ENCODE assay signal across 31 mouse cellular contexts in the genomic region with DNA sequence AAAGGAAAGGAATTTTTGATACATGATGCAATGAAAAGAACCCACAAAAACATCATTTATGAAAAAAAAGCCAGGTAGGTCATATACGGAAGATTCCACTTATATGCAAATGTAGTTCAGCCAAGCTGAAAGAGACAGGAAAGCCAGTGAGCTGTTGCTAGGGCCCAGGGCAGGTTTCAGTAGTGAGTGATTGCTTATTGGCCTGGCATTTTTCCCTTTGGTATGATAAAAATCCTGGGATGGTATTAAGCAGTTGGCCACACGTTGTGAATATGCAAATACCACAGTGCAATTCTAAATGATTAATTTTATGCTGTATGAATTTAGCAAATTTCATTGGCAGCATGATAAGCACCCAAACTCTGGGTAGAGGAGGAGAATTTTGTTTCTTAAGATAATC. TPM values are rescaled to one million over a fixed set of nuclear protein-coding genes. Genes with fewer than 3 reads are reported as not detected.
DNase-seq lines count a peak whose midpoint lies in the region; ATAC-seq and TF ChIP-seq lines count a peak whose summit lies in the region.
"Had no signal": no experiment of that assay in that cellular context is flagged by ENCODE, and none has a peak within 500 bp of the region (broad histone marks: within the 10 kb centered on the region; RNA-seq: fewer than 3 reads in every experiment).

No protein-coding gene starts in this region.

- no peaks in the 10 kb centered on the region for H3K36me3 ChIP-seq in forebrain, embryonic 14.5 days (ENCODE audit: control insufficient read depth, insufficient read depth, low read length)
- no peaks in the 10 kb centered on the region for H3K36me3 ChIP-seq in forebrain, embryonic 10.5 days (replicated peaks)
- no peaks in the 10 kb centered on the region for H3K36me3 ChIP-seq in hindbrain, postnatal 0 days (ENCODE audit: insufficient read depth, low read length)
- H3K36me3 ChIP-seq in hindbrain, embryonic 13.5 days = no peaks in the 10 kb centered on the region
- no peaks in the 10 kb centered on the region for H3K36me3 ChIP-seq in midbrain, postnatal 0 days (ENCODE audit: insufficient read depth, low read length)
- no peaks in the 10 kb centered on the region for H3K36me3 ChIP-seq in midbrain, embryonic 13.5 days
- H3K36me3 ChIP-seq: embryonic facial prominence, embryonic 13.5 days; heart, embryonic 13.5 days; limb, embryonic 13.5 days; liver, embryonic 12.5 days had no signal

- no peak for TF ChIP-seq CTCF in hindbrain, postnatal 0 days (IDR thresholded peaks at IDR 0.05; ENCODE audit: low read depth)
- TF ChIP-seq CTCF in midbrain, postnatal 0 days (IDR thresholded peaks at IDR 0.05) = no peak

- peak; percentile 37; the same call in 1 of the 2 replicates for ATAC-seq in forebrain, embryonic 14.5 days
- no peak for ATAC-seq in hindbrain, postnatal 0 days
- ATAC-seq in hindbrain, embryonic 13.5 days (ENCODE audit: low FRiP score) = no peak; the same call in 1 of the 2 replicates
- ATAC-seq in midbrain, postnatal 0 days (ENCODE audit: low FRiP score) = no peak
- no peak for ATAC-seq in midbrain, embryonic 13.5 days
- ATAC-seq: liver, embryonic 12.5 days had no signal

- no peaks in the 10 kb centered on the region for H3K9me3 ChIP-seq in forebrain, embryonic 14.5 days (replicated peaks; ENCODE audit: control insufficient read depth, low read length)
- H3K9me3 ChIP-seq in forebrain, embryonic 10.5 days = no peaks in the 10 kb centered on the region; the same call in 1 of the 2 replicates
- no peaks in the 10 kb centered on the region for H3K9me3 ChIP-seq in hindbrain, postnatal 0 days (ENCODE audit: low read length)
- H3K9me3 ChIP-seq in hindbrain, embryonic 13.5 days = no peaks in the 10 kb centered on the region
- H3K9me3 ChIP-seq in midbrain, postnatal 0 days (ENCODE audit: low read length) = no peaks in the 10 kb centered on the region
- H3K9me3 ChIP-seq in midbrain, embryonic 13.5 days = no peaks in the 10 kb centered on the region
- H3K9me3 ChIP-seq: embryonic facial prominence, embryonic 13.5 days; heart, embryonic 13.5 days; limb, embryonic 13.5 days; liver, embryonic 12.5 days had no signal

- H3K4me2 ChIP-seq in forebrain, embryonic 14.5 days (ENCODE audit: low read length) = no peak overlapping the region
- no peak overlapping the region for H3K4me2 ChIP-seq in hindbrain, postnatal 0 days (ENCODE audit: low read depth, low read length)
- H3K4me2 ChIP-seq in hindbrain, embryonic 13.5 days = no peak overlapping the region
- H3K4me2 ChIP-seq in midbrain, postnatal 0 days (ENCODE audit: low read depth, low read length, poor library complexity, severe bottlenecking) = no peak overlapping the region
- no peak overlapping the region for H3K4me2 ChIP-seq in midbrain, embryonic 13.5 days (replicated peaks)
- H3K4me2 ChIP-seq: embryonic facial prominence, embryonic 13.5 days; heart, embryonic 13.5 days; limb, embryonic 13.5 days; liver, embryonic 12.5 days; midbrain, embryonic 11.5 days had no signal

- DNase-seq in forebrain, embryonic 14.5 days (ENCODE audit: low spot score) = peak; percentile 17
- no peak for DNase-seq in forebrain, embryonic 10.5 days (ENCODE audit: extremely low spot score, low spot score)
- peak; percentile 32 for DNase-seq in hindbrain, postnatal 0 days (ENCODE audit: low spot score)
- DNase-seq in midbrain, postnatal 0 days (ENCODE audit: low spot score) = peak; percentile 54
- no peak for DNase-seq in adrenal gland, postnatal 4 days (ENCODE audit: low spot score in 2 of 2)
- DNase-seq in thymus, postnatal 14 days = no peak
- DNase-seq: cerebellum, adult 18-20 months; cerebellum, postnatal 36 days; embryo, embryonic 11 days; gastrocnemius, postnatal 36 days; heart, adult 2 months; heart, postnatal 14 days; kidney, postnatal 4 days; layer of hippocampus, adult 9-11 months; lung, adult 18-20 months; lung, postnatal 10 days; retina, postnatal 1 day; right cerebral cortex, postnatal 25 days; spleen, adult 18-20 months had no signal

- no peak overlapping the region for H3K4me3 ChIP-seq in forebrain, embryonic 14.5 days (ENCODE audit: low read depth, low read length)
- H3K4me3 ChIP-seq in forebrain, embryonic 10.5 days = no peak overlapping the region
- H3K4me3 ChIP-seq in hindbrain, postnatal 0 days (ENCODE audit: low read length) = no peak overlapping the region
- no peak overlapping the region for H3K4me3 ChIP-seq in hindbrain, embryonic 13.5 days
- no peak overlapping the region for H3K4me3 ChIP-seq in midbrain, postnatal 0 days (ENCODE audit: low read depth, low read length)
- no peak overlapping the region for H3K4me3 ChIP-seq in midbrain, embryonic 13.5 days (replicated peaks)
- H3K4me3 ChIP-seq: embryonic facial prominence, embryonic 13.5 days; erythroblast, embryonic 14.5 days; heart, adult 2 months; heart, embryonic 13.5 days; limb, embryonic 13.5 days; liver, embryonic 12.5 days; myocyte had no signal

- no peak overlapping the region for H3K9ac ChIP-seq in forebrain, embryonic 14.5 days (ENCODE audit: low read length)
- H3K9ac ChIP-seq in hindbrain, postnatal 0 days (replicated peaks; ENCODE audit: low read length) = no peak overlapping the region
- no peak overlapping the region for H3K9ac ChIP-seq in hindbrain, embryonic 13.5 days
- no peak overlapping the region for H3K9ac ChIP-seq in midbrain, postnatal 0 days (replicated peaks; ENCODE audit: low read length, poor library complexity, severe bottlenecking)
- H3K9ac ChIP-seq in midbrain, embryonic 13.5 days (replicated peaks) = no peak overlapping the region
- H3K9ac ChIP-seq: embryonic facial prominence, embryonic 13.5 days; heart, embryonic 13.5 days; limb, embryonic 13.5 days; liver, embryonic 12.5 days had no signal

- no peaks in the 10 kb centered on the region for H3K27me3 ChIP-seq in forebrain, embryonic 14.5 days (replicated peaks; ENCODE audit: control insufficient read depth, insufficient read depth, low read length)
- H3K27me3 ChIP-seq in forebrain, embryonic 10.5 days (ENCODE audit: poor library complexity, severe bottlenecking) = no peaks in the 10 kb centered on the region
- no peaks in the 10 kb centered on the region for H3K27me3 ChIP-seq in hindbrain, postnatal 0 days (ENCODE audit: insufficient read depth, low read length)
- no peaks in the 10 kb centered on the region for H3K27me3 ChIP-seq in hindbrain, embryonic 13.5 days
- H3K27me3 ChIP-seq in midbrain, postnatal 0 days (ENCODE audit: insufficient read depth, low read length) = no peaks in the 10 kb centered on the region
- no peaks in the 10 kb centered on the region for H3K27me3 ChIP-seq in midbrain, embryonic 13.5 days
- H3K27me3 ChIP-seq: embryonic facial prominence, embryonic 13.5 days; heart, embryonic 13.5 days; limb, embryonic 13.5 days; liver, embryonic 12.5 days had no signal

- H3K27ac ChIP-seq in forebrain, embryonic 14.5 days (ENCODE audit: low read depth, low read length) = no peak overlapping the region
- H3K27ac ChIP-seq in forebrain, embryonic 10.5 days = no peak overlapping the region
- H3K27ac ChIP-seq in hindbrain, postnatal 0 days = no peak overlapping the region
- H3K27ac ChIP-seq in hindbrain, embryonic 13.5 days = no peak overlapping the region
- no peak overlapping the region for H3K27ac ChIP-seq in midbrain, postnatal 0 days (ENCODE audit: low read depth, low read length)
- H3K27ac ChIP-seq in midbrain, embryonic 13.5 days = no peak overlapping the region
- H3K27ac ChIP-seq: embryonic facial prominence, embryonic 13.5 days; heart, adult 2 months; heart, embryonic 13.5 days; limb, embryonic 13.5 days; liver, embryonic 12.5 days had no signal

- H3K4me1 ChIP-seq in forebrain, embryonic 14.5 days (ENCODE audit: control insufficient read depth, insufficient read depth, low read length) = no peaks in the 10 kb centered on the region
- H3K4me1 ChIP-seq in forebrain, embryonic 10.5 days = no peaks in the 10 kb centered on the region
- no peaks in the 10 kb centered on the region for H3K4me1 ChIP-seq in hindbrain, postnatal 0 days (ENCODE audit: insufficient read depth, low read length)
- no peaks in the 10 kb centered on the region; the same call in 1 of the 2 replicates for H3K4me1 ChIP-seq in hindbrain, embryonic 13.5 days (replicated peaks)
- no peaks in the 10 kb centered on the region for H3K4me1 ChIP-seq in midbrain, postnatal 0 days (ENCODE audit: insufficient read depth, low read length)
- H3K4me1 ChIP-seq in midbrain, embryonic 13.5 days (replicated peaks) = no peaks in the 10 kb centered on the region
- H3K4me1 ChIP-seq: embryonic facial prominence, embryonic 13.5 days; heart, embryonic 13.5 days; limb, embryonic 13.5 days; liver, embryonic 12.5 days had no signal

- WGBS in forebrain, embryonic 14.5 days = 37% methylated on average over 2 of the region's 2 CpGs
- WGBS in forebrain, embryonic 10.5 days = 74% methylated on average over 2 of the region's 2 CpGs
- 37% methylated on average over 2 of the region's 2 CpGs for WGBS in hindbrain, postnatal 0 days
- WGBS in hindbrain, embryonic 13.5 days = 50% methylated on average over 2 of the region's 2 CpGs
- WGBS in midbrain, postnatal 0 days = 35% methylated on average over 2 of the region's 2 CpGs
- 58% methylated on average over 2 of the region's 2 CpGs for WGBS in midbrain, embryonic 13.5 days

RNA-seq across cellular contexts. Expression of gene Gm9972, which starts 57.3 kb away (rescaled TPM):
- not detected in 2 replicates for polyA plus RNA-seq in forebrain, embryonic 14.5 days (2014; fragmentation: Nextera tagmentation; extraction: Ambion mirVana)
- not detected in 2 replicates for polyA plus RNA-seq in forebrain, embryonic 10.5 days (2016; fragmentation: Nextera tagmentation; extraction: Ambion mirVana)
- not detected in 2 replicates for total RNA-seq in hindbrain, postnatal 0 days (2014; rRNA removed)
- not detected in 2 replicates for polyA plus RNA-seq in hindbrain, postnatal 0 days (2015; fragmentation: Nextera tagmentation; extraction: Ambion mirVana)
- polyA plus RNA-seq in hindbrain, embryonic 13.5 days (2015; fragmentation: Nextera tagmentation; extraction: Ambion mirVana) = 0.25 TPM in 1 of 2 replicates, not detected in the other
- total RNA-seq in midbrain, postnatal 0 days (2014; rRNA removed) = not detected in 2 replicates
- not detected in 2 replicates for polyA plus RNA-seq in midbrain, postnatal 0 days (2015; fragmentation: Nextera tagmentation; extraction: Ambion mirVana)
- polyA plus RNA-seq in midbrain, embryonic 13.5 days (2015; fragmentation: Nextera tagmentation; extraction: Ambion mirVana) = not detected in 2 replicates
- not detected for total RNA-seq in adrenal gland, postnatal 4 days (2021)
- total RNA-seq: gastrocnemius, postnatal 36 days; heart, adult 2 months; heart, postnatal 14 days; left cerebral cortex, adult 18-20 months; left cerebral cortex, postnatal 25 days had no signal
- polyA plus RNA-seq: erythroblast, embryonic 14.5 days; heart, adult 2 months; heart, embryonic 13.5 days; liver, embryonic 12.5 days; midbrain, embryonic 11.5 days; myocyte; thymus, postnatal 0 days had no signal

Comparison
In these comparisons a context has a peak if more than half of its experiments do, and no peak if none do; other contexts are left out.
1. DNase-seq: peak in forebrain, embryonic 14.5 days (single experiment), hindbrain, postnatal 0 days (single experiment) and midbrain, postnatal 0 days (single experiment); none in forebrain, embryonic 10.5 days (single experiment), adrenal gland, postnatal 4 days (0 of 2) and thymus, postnatal 14 days (single experiment).